Mouse (Mus musculus) embryonic facial prominence, embryonic 12.5 days (tissue): ENCODE measurements around the gene Gpc6. TPM values are rescaled to one million over a fixed set of nuclear protein-coding genes. Genes with fewer than 3 reads are reported as not detected.
A peak's percentile ranks its signal among the peaks of the same experiment; 100 is the strongest.

Experiments used
- ATAC-seq: fragments of 200-750 bp; cut with Nextera tagmentation; 2 replicates; pipeline ENCODE4 v1.8.0; 2017; ENCODE audit not compliant: insufficient number of reproducible peaks, insufficient read depth, low FRiP score, low TSS enrichment
- H3K27ac ChIP-seq: fragments of 300-500 bp; sonication (generic); 2 replicates; pipeline ENCODE4 v1.5.1; 2016; ENCODE audit warnings: mild to moderate bottlenecking
- H3K27me3 ChIP-seq: fragments of 300-500 bp; sonication (generic); 2 replicates; pipeline ENCODE4 v1.6.1; 2016; ENCODE audit warnings: mild to moderate bottlenecking, moderate library complexity
- H3K36me3 ChIP-seq: fragments of 300-500 bp; sonication (generic); 2 replicates; pipeline ENCODE4 v1.6.1; 2016; ENCODE audit warnings: mild to moderate bottlenecking
- H3K4me1 ChIP-seq: fragments of 300-500 bp; sonication (generic); 2 replicates; pipeline ENCODE4 v1.6.1; 2016
- H3K4me2 ChIP-seq: fragments of 300-500 bp; sonication (generic); replicated peaks from 2 replicates; pipeline ENCODE4 v1.6.1; 2016; ENCODE audit warnings: mild to moderate bottlenecking, moderate library complexity
- H3K4me3 ChIP-seq: fragments of 300-500 bp; sonication (generic); 2 replicates; pipeline ENCODE4 v1.5.1; 2016; ENCODE audit warnings: mild to moderate bottlenecking
- H3K9ac ChIP-seq: fragments of 300-500 bp; sonication (generic); 2 replicates; pipeline ENCODE4 v1.6.1; 2016; ENCODE audit warnings: mild to moderate bottlenecking, moderate library complexity
- H3K9me3 ChIP-seq: fragments of 300-500 bp; sonication (generic); 2 replicates; pipeline ENCODE4 v1.6.1; 2016; ENCODE audit warnings: mild to moderate bottlenecking, moderate library complexity
- WGBS: fragments of 180-500 bp; shearing (Covaris S2); methylation state at CpG from one replicate; pipeline ENCODE4 v1.1.7; 2016; 5-methylcytosine and 5-hydroxymethylcytosine counted together
- polyA plus RNA-seq: library from polyadenylated mRNA; unstranded; fragments of >200 nt; fragmentation: Nextera tagmentation; extraction: Ambion mirVana; gene quantifications from 2 replicates; pipeline ENCODE4 v1.2.1, GENCODE M21; 2016

Gene Gpc6
- polyA plus RNA-seq, 1 experiment from 2014 or later = 76.9 TPM

- H3K4me3 ChIP-seq = no peak overlapping the region
- peaks cover 7% of the 10 kb centered on the region for H3K4me1 ChIP-seq
- ATAC-seq = no peak
- H3K27ac ChIP-seq = no peak overlapping the region
- no peaks in the 10 kb centered on the region for H3K9me3 ChIP-seq
- 62% methylated on average over 2 of the region's 2 CpGs for WGBS
- no peaks in the 10 kb centered on the region for H3K36me3 ChIP-seq
- H3K27me3 ChIP-seq = no peaks in the 10 kb centered on the region
- H3K4me2 ChIP-seq = no peak overlapping the region
- no peak overlapping the region for H3K9ac ChIP-seq
Measured at GRCm38 (mm10) chr14:117514829-117515228, 589.7 kb downstream of the Gpc6 start.

GRCm38 (mm10) chr14:117519574-117519973, 594.5 kb downstream of the Gpc6 start:
- Histone ChIP-seq H3K4me3 (no peak overlapping the region), H3K36me3 (no peaks in the 10 kb centered on the region), H3K9ac (no peak overlapping the region), H3K27ac (no peak overlapping the region), H3K4me1 (peaks cover 14% of the 10 kb centered on the region), H3K4me2 (no peak overlapping the region), H3K27me3 (no peaks in the 10 kb centered on the region), H3K9me3 (no peaks in the 10 kb centered on the region)
- 74% methylated on average over 8 of the region's 8 CpGs for WGBS
- no peak for ATAC-seq

- 54% methylated on average over 2 of the region's 2 CpGs for WGBS
- H3K27me3 ChIP-seq = no peaks in the 10 kb centered on the region
- no peaks in the 10 kb centered on the region for H3K36me3 ChIP-seq
- ATAC-seq = no peak
- H3K4me1 ChIP-seq = peaks cover 12% of the 10 kb centered on the region; the same call in 1 of the 2 replicates
- no peak overlapping the region for H3K27ac ChIP-seq
- H3K9me3 ChIP-seq = no peaks in the 10 kb centered on the region
- no peak overlapping the region for H3K4me3 ChIP-seq
- H3K4me2 ChIP-seq = no peak overlapping the region
- no peak overlapping the region for H3K9ac ChIP-seq
Measured at GRCm38 (mm10) chr14:117520706-117521105, 595.6 kb downstream of the Gpc6 start.

- Histone ChIP-seq H3K9ac (no peak overlapping the region), H3K4me2 (no peak overlapping the region), H3K27me3 (no peaks in the 10 kb centered on the region), H3K36me3 (no peaks in the 10 kb centered on the region), H3K4me3 (no peak overlapping the region), H3K27ac (no peak overlapping the region), H3K9me3 (no peaks in the 10 kb centered on the region), H3K4me1 (0 out of 2 replicates have a peak, but pooled peaks cover 4% of the 10 kb centered on the region)
- WGBS = 73% methylated on average over 6 of the region's 6 CpGs
- ATAC-seq = no peak
Measured at GRCm38 (mm10) chr14:117525133-117525532, 600.0 kb downstream of the Gpc6 start.

GRCm38 (mm10) chr14:117527053-117527452, 601.9 kb downstream of the Gpc6 start:
- H3K27me3 ChIP-seq = no peaks in the 10 kb centered on the region
- WGBS = 93% methylated on average over 7 of the region's 7 CpGs
- no peak overlapping the region for H3K4me3 ChIP-seq
- no peak overlapping the region for H3K27ac ChIP-seq
- ATAC-seq = no peak
- no peak overlapping the region for H3K9ac ChIP-seq
- H3K9me3 ChIP-seq = no peaks in the 10 kb centered on the region
- no peaks in the 10 kb centered on the region for H3K4me1 ChIP-seq
- H3K36me3 ChIP-seq = no peaks in the 10 kb centered on the region
- no peak overlapping the region for H3K4me2 ChIP-seq

GRCm38 (mm10) chr14:117529439-117529838, 604.3 kb downstream of the Gpc6 start:
- no peak for ATAC-seq
- 76% methylated on average over 3 of the region's 3 CpGs for WGBS
- H3K36me3 ChIP-seq = no peaks in the 10 kb centered on the region

GRCm38 (mm10) chr14:117552776-117553175, 627.7 kb downstream of the Gpc6 start:
- no peak overlapping the region for H3K27ac ChIP-seq
- no peaks in the 10 kb centered on the region for H3K36me3 ChIP-seq
- no peaks in the 10 kb centered on the region for H3K27me3 ChIP-seq
- H3K4me1 ChIP-seq = no peaks in the 10 kb centered on the region
- no peaks in the 10 kb centered on the region for H3K9me3 ChIP-seq
- H3K4me3 ChIP-seq = no peak overlapping the region
- no peak overlapping the region for H3K9ac ChIP-seq
- no peak overlapping the region for H3K4me2 ChIP-seq
- ATAC-seq = no peak

More at GRCm38 (mm10) chr14:117529439-117529838, 604.3 kb downstream of the Gpc6 start:
- Histone ChIP-seq H3K27ac (no peak overlapping the region), H3K27me3 (no peaks in the 10 kb centered on the region), H3K9ac (no peak overlapping the region), H3K4me3 (no peak overlapping the region), H3K9me3 (no peaks in the 10 kb centered on the region), H3K4me1 (no peaks in the 10 kb centered on the region), H3K4me2 (no peak overlapping the region)

- no peak overlapping the region for H3K9ac ChIP-seq
- no peak overlapping the region for H3K4me2 ChIP-seq
- WGBS = 81% methylated on average over 7 of the region's 7 CpGs
- H3K4me1 ChIP-seq = no peaks in the 10 kb centered on the region
- no peak for ATAC-seq
- H3K27me3 ChIP-seq = no peaks in the 10 kb centered on the region
- H3K27ac ChIP-seq = no peak overlapping the region
- no peaks in the 10 kb centered on the region for H3K9me3 ChIP-seq
- no peaks in the 10 kb centered on the region for H3K36me3 ChIP-seq
- H3K4me3 ChIP-seq = no peak overlapping the region
Measured at GRCm38 (mm10) chr14:117556715-117557320, 631.7 kb downstream of the Gpc6 start.

- H3K4me3 ChIP-seq = no peak overlapping the region
- no peaks in the 10 kb centered on the region for H3K9me3 ChIP-seq
- no peak for ATAC-seq
- no peaks in the 10 kb centered on the region for H3K4me1 ChIP-seq
- no peaks in the 10 kb centered on the region for H3K27me3 ChIP-seq
- H3K9ac ChIP-seq = no peak overlapping the region
- 82% methylated on average over 4 of the region's 4 CpGs for WGBS
- H3K36me3 ChIP-seq = no peaks in the 10 kb centered on the region
- H3K4me2 ChIP-seq = no peak overlapping the region
- no peak overlapping the region for H3K27ac ChIP-seq
Measured at GRCm38 (mm10) chr14:117562146-117562545, 637.0 kb downstream of the Gpc6 start.

- no peak overlapping the region for H3K9ac ChIP-seq
Measured at GRCm38 (mm10) chr14:117569278-117569677, 644.2 kb downstream of the Gpc6 start.

GRCm38 (mm10) chr14:117572213-117572612, 647.1 kb downstream of the Gpc6 start:
- ATAC-seq = no peak
- Histone ChIP-seq H3K4me3 (no peak overlapping the region), H3K9ac (no peak overlapping the region), H3K36me3 (no peaks in the 10 kb centered on the region), H3K4me2 (no peak overlapping the region), H3K27me3 (no peaks in the 10 kb centered on the region), H3K27ac (no peak overlapping the region), H3K9me3 (no peaks in the 10 kb centered on the region), H3K4me1 (peaks cover 10% of the 10 kb centered on the region; the same call in 1 of the 2 replicates)
- 72% methylated on average over 8 of the region's 8 CpGs for WGBS

More at GRCm38 (mm10) chr14:117569278-117569677, 644.2 kb downstream of the Gpc6 start:
- Histone ChIP-seq H3K4me2 (no peak overlapping the region), H3K4me3 (no peak overlapping the region), H3K27ac (no peak overlapping the region), H3K27me3 (no peaks in the 10 kb centered on the region), H3K36me3 (no peaks in the 10 kb centered on the region), H3K9me3 (no peaks in the 10 kb centered on the region), H3K4me1 (peaks cover 10% of the 10 kb centered on the region; the same call in 1 of the 2 replicates)
- ATAC-seq = 0 out of 2 replicates have a peak, but pooled peaks have one; percentile 60
- WGBS = 41% methylated on average over 4 of the region's 4 CpGs

GRCm38 (mm10) chr14:117574216-117574615, 649.1 kb downstream of the Gpc6 start:
- Histone ChIP-seq H3K4me1 (peaks cover 10% of the 10 kb centered on the region; the same call in 1 of the 2 replicates), H3K9me3 (no peaks in the 10 kb centered on the region), H3K27me3 (no peaks in the 10 kb centered on the region), H3K4me3 (no peak overlapping the region), H3K9ac (no peak overlapping the region), H3K4me2 (no peak overlapping the region), H3K36me3 (no peaks in the 10 kb centered on the region), H3K27ac (no peak overlapping the region)
- WGBS = 36% methylated on average over 6 of the region's 6 CpGs
- ATAC-seq = no peak
